Mouse (Mus musculus) MEL (cell line): ENCODE data around the gene Slc25a12. TPM values are rescaled to one million over a fixed set of nuclear protein-coding genes. Genes with fewer than 3 reads are reported as not detected.
A peak's percentile ranks its signal among the peaks of the same experiment; 100 is the strongest.

Experiments used
- DNase-seq: peaks from one replicate; pipeline ENCODE4 v3.0.0; 2011; ENCODE audit warnings: low read depth, low spot score
- H3K27ac ChIP-seq: 2 replicates; pipeline ENCODE4 v1.5.1; 2012; ENCODE audit warnings: low read depth, mild to moderate bottlenecking, control low read depth, low read length, moderate library complexity; ENCODE audit not compliant: control insufficient read depth
- H3K27me3 ChIP-seq, 2 experiments: fragments of 150-350 bp in 1 of 2; sonication (generic) in 1 of 2; 2 replicates each; pipeline ENCODE4 v1.6.1; 2012; ENCODE audit warnings: low read length in 2 of 2, mild to moderate bottlenecking in 2 of 2, improper control_type of control experiment in 1 of 2, moderate library complexity in 1 of 2; ENCODE audit not compliant: insufficient read depth in 2 of 2, control insufficient read depth in 1 of 2
- H3K36me3 ChIP-seq, 2 experiments: 2 replicates each; pipeline ENCODE4 v1.6.1; 2012 to 2014; ENCODE audit warnings: low read length in 2 of 2, improper control_type of control experiment in 1 of 2, inconsistent platforms in 1 of 2, mild to moderate bottlenecking in 1 of 2; ENCODE audit not compliant: insufficient read depth in 2 of 2, control insufficient read depth in 1 of 2
- H3K4me1 ChIP-seq, 2 experiments: fragments of 150-350 bp in 1 of 2; sonication (generic) in 1 of 2; 2 replicates each; pipeline ENCODE4 v1.6.1; 2012; ENCODE audit warnings: low read length in 2 of 2, improper control_type of control experiment in 1 of 2, mild to moderate bottlenecking in 1 of 2; ENCODE audit not compliant: insufficient read depth in 2 of 2, control insufficient read depth in 1 of 2
- H3K4me3 ChIP-seq, 2 experiments: fragments of 150-350 bp in 1 of 2; sonication (generic) in 1 of 2; 2 replicates each; pipeline ENCODE4 v1.5.1; 2012; ENCODE audit warnings: low read depth in 2 of 2, low read length in 2 of 2, mild to moderate bottlenecking in 2 of 2, moderate library complexity in 2 of 2, control low read depth in 1 of 2, improper control_type of control experiment in 1 of 2; ENCODE audit not compliant: control insufficient read depth in 1 of 2, insufficient read depth in 1 of 2
- H3K79me2 ChIP-seq: 2 replicates; pipeline ENCODE4 v1.6.1; 2012; ENCODE audit warnings: mild to moderate bottlenecking, low read length, moderate library complexity; ENCODE audit not compliant: control insufficient read depth, poor library complexity, insufficient read depth
- H3K9ac ChIP-seq: 2 replicates; pipeline ENCODE4 v1.6.1; 2012; ENCODE audit warnings: low read depth, mild to moderate bottlenecking, control low read depth, low read length, moderate library complexity; ENCODE audit not compliant: control insufficient read depth, poor library complexity, severe bottlenecking
- H3K9me3 ChIP-seq: fragments of 150-350 bp; sonication (generic); replicated peaks from 2 replicates; pipeline ENCODE4 v1.6.1; 2012; ENCODE audit warnings: mild to moderate bottlenecking, low read length, improper control_type of control experiment, moderate library complexity; ENCODE audit not compliant: insufficient read depth
- BHLHE40 ChIP-seq: IDR thresholded peaks from 2 replicates; pipeline ENCODE4 v1.6.1; 2012; ENCODE audit warnings: low read depth, mild to moderate bottlenecking, inconsistent platforms, low read length, improper control_type of control experiment, borderline replicate concordance
- CHD1 ChIP-seq: IDR thresholded peaks from 2 replicates; pipeline ENCODE4 v1.6.1; 2012; ENCODE audit warnings: low read depth, mild to moderate bottlenecking, inconsistent platforms, low read length, improper control_type of control experiment
- CHD2 ChIP-seq: IDR thresholded peaks from 2 replicates; pipeline ENCODE4 v1.6.1; 2011; ENCODE audit warnings: low read length, improper control_type of control experiment
- E2F4 ChIP-seq: IDR thresholded peaks from 2 replicates; pipeline ENCODE4 v1.6.1; 2011; ENCODE audit warnings: low read depth, low read length, improper control_type of control experiment, borderline replicate concordance
- ELF1 ChIP-seq: IDR thresholded peaks from 2 replicates; pipeline ENCODE4 v1.6.1; 2014; ENCODE audit warnings: low read depth, mild to moderate bottlenecking, inconsistent platforms, low read length, improper control_type of control experiment, moderate library complexity
- ETS1 ChIP-seq: IDR thresholded peaks from 2 replicates; pipeline ENCODE4 v1.6.1; 2012; ENCODE audit warnings: low read depth, mild to moderate bottlenecking, inconsistent platforms, low read length, improper control_type of control experiment, moderate library complexity
- GABPA ChIP-seq: IDR thresholded peaks from 2 replicates; pipeline ENCODE4 v1.6.1; 2012; ENCODE audit warnings: low read depth, mild to moderate bottlenecking, inconsistent platforms, low read length, improper control_type of control experiment, moderate library complexity
- HCFC1 ChIP-seq: IDR thresholded peaks from 2 replicates; pipeline ENCODE4 v1.6.1; 2012; ENCODE audit warnings: low read depth, mild to moderate bottlenecking, inconsistent platforms, low read length, improper control_type of control experiment, moderate library complexity
- JUND ChIP-seq: IDR thresholded peaks from 2 replicates; pipeline ENCODE4 v1.6.1; 2011; ENCODE audit warnings: low read depth, mild to moderate bottlenecking, improper control_type of control experiment, low read length
- MAFK ChIP-seq: IDR thresholded peaks from 2 replicates; pipeline ENCODE4 v1.6.1; 2011; ENCODE audit warnings: low read depth, mild to moderate bottlenecking, low read length, improper control_type of control experiment, borderline replicate concordance
- MAX ChIP-seq: IDR thresholded peaks from 2 replicates; pipeline ENCODE4 v1.6.1; 2011; ENCODE audit warnings: low read length, improper control_type of control experiment
- MAZ ChIP-seq: IDR thresholded peaks from 2 replicates; pipeline ENCODE4 v1.6.1; 2012; ENCODE audit warnings: low read depth, mild to moderate bottlenecking, inconsistent platforms, low read length, improper control_type of control experiment
- MEF2A ChIP-seq: IDR thresholded peaks from 2 replicates; pipeline ENCODE4 v1.6.1; 2014; ENCODE audit warnings: low read depth, mild to moderate bottlenecking, inconsistent platforms, low read length, improper control_type of control experiment; ENCODE audit not compliant: poor library complexity, insufficient replicate concordance, severe bottlenecking; ENCODE audit errors: extremely low read depth
- MXI1 ChIP-seq: IDR thresholded peaks from 2 replicates; pipeline ENCODE4 v1.6.1; 2011; ENCODE audit warnings: mild to moderate bottlenecking, low read depth, low read length, improper control_type of control experiment
- MYB ChIP-seq: IDR thresholded peaks from 2 replicates; pipeline ENCODE4 v1.6.1; 2011; ENCODE audit warnings: mild to moderate bottlenecking, low read depth, low read length, improper control_type of control experiment
- MYC ChIP-seq: IDR thresholded peaks from 2 replicates; pipeline ENCODE4 v1.6.1; 2011; ENCODE audit warnings: low read depth, mild to moderate bottlenecking, low read length, improper control_type of control experiment, moderate library complexity
- NELFE ChIP-seq: IDR thresholded peaks from 2 replicates; pipeline ENCODE4 v1.6.1; 2011; ENCODE audit warnings: low read depth, low read length, improper control_type of control experiment
- POLR2A ChIP-seq, 2 experiments: IDR thresholded peaks; 2 replicates each; pipeline ENCODE4 v1.6.1; 2011 to 2012; ENCODE audit warnings: low read length in 2 of 2, mild to moderate bottlenecking in 2 of 2, control low read depth in 1 of 2, improper control_type of control experiment in 1 of 2, low read depth in 1 of 2, moderate library complexity in 1 of 2; ENCODE audit not compliant: control insufficient read depth in 1 of 2, insufficient read depth in 1 of 2, poor library complexity in 1 of 2
- POLR2AphosphoS2 ChIP-seq: IDR thresholded peaks from 2 replicates; pipeline ENCODE4 v1.6.1; 2011; ENCODE audit warnings: low read length, improper control_type of control experiment
- POLR2AphosphoS5 ChIP-seq: IDR thresholded peaks from 2 replicates; pipeline ENCODE4 v1.6.1; 2012; ENCODE audit warnings: low read depth, borderline replicate concordance, mild to moderate bottlenecking, inconsistent platforms, low read length, moderate library complexity, mixed read lengths
- RAD21 ChIP-seq: IDR thresholded peaks from 2 replicates; pipeline ENCODE4 v1.6.1; 2011; ENCODE audit warnings: mild to moderate bottlenecking, low read depth, low read length, improper control_type of control experiment
- RCOR1 ChIP-seq: IDR thresholded peaks from 2 replicates; pipeline ENCODE4 v1.6.1; 2012; ENCODE audit warnings: low read depth, mild to moderate bottlenecking, inconsistent platforms, low read length, improper control_type of control experiment
- SIN3A ChIP-seq: IDR thresholded peaks from 2 replicates; pipeline ENCODE4 v1.6.1; 2012; ENCODE audit warnings: low read length, improper control_type of control experiment, inconsistent platforms
- SMC3 ChIP-seq: IDR thresholded peaks from 2 replicates; pipeline ENCODE4 v1.6.1; 2011; ENCODE audit warnings: low read depth, low read length, improper control_type of control experiment
- TAL1 ChIP-seq: IDR thresholded peaks from 2 replicates; pipeline ENCODE4 v1.6.1; 2012; ENCODE audit warnings: mild to moderate bottlenecking, inconsistent platforms, low read length, moderate library complexity, mixed read lengths
- TBP ChIP-seq: IDR thresholded peaks from 2 replicates; pipeline ENCODE4 v1.8.0; 2011; ENCODE audit warnings: low read depth, low read length, improper control_type of control experiment
- TCF12 ChIP-seq: IDR thresholded peaks from 2 replicates; pipeline ENCODE4 v1.6.1; 2014; ENCODE audit warnings: low read depth, mild to moderate bottlenecking, inconsistent platforms, low read length, improper control_type of control experiment, moderate library complexity
- USF1 ChIP-seq: IDR thresholded peaks from 2 replicates; pipeline ENCODE4 v1.6.1; 2014; ENCODE audit warnings: low read depth, mild to moderate bottlenecking, inconsistent platforms, low read length, improper control_type of control experiment, moderate library complexity
- USF2 ChIP-seq, 2 experiments: IDR thresholded peaks; 2 replicates each; pipeline ENCODE4 v1.6.1; 2011 to 2012; ENCODE audit warnings: improper control_type of control experiment in 2 of 2, low read length in 2 of 2, borderline replicate concordance in 1 of 2, inconsistent platforms in 1 of 2, low read depth in 1 of 2, mild to moderate bottlenecking in 1 of 2; ENCODE audit not compliant: insufficient read depth in 1 of 2
- ZC3H11A ChIP-seq: IDR thresholded peaks from 2 replicates; pipeline ENCODE4 v1.6.1; 2012; ENCODE audit warnings: low read depth, mild to moderate bottlenecking, inconsistent platforms, low read length, improper control_type of control experiment
- ZKSCAN1 ChIP-seq: IDR thresholded peaks from 2 replicates; pipeline ENCODE4 v1.6.1; 2012; ENCODE audit warnings: low read depth, mild to moderate bottlenecking, inconsistent platforms, low read length, improper control_type of control experiment, moderate library complexity
- ZNF384 ChIP-seq: IDR thresholded peaks from 2 replicates; pipeline ENCODE4 v1.6.1; 2012; ENCODE audit warnings: low read depth, mild to moderate bottlenecking, inconsistent platforms, low read length, improper control_type of control experiment
- polyA plus RNA-seq, 2 experiments: library from polyadenylated mRNA; stranded (reverse) in 1 of 2; unstranded in 1 of 2; fragments of >175 nt in 1 of 2; fragments of >200 nt in 1 of 2; gene quantifications; 2 replicates each; pipeline versions ENCODE4 v1.2.1 to v1.2.4; 2012; ENCODE audit warnings: low replicate concordance in 2 of 2, low read depth in 1 of 2; ENCODE audit not compliant: insufficient read length in 2 of 2, insufficient read depth in 1 of 2, missing spikeins in 1 of 2
- total RNA-seq: library from RNA; depleted of rRNA; stranded (reverse); fragments of 300-350 nt; gene quantifications from 2 replicates; pipeline ENCODE4 v1.2.3, GENCODE M21; 2012

The Slc25a12 gene
- total and polyA plus RNA-seq, 3 experiments = 63.2 to 98.6 TPM; not detected in 1

DNA sequence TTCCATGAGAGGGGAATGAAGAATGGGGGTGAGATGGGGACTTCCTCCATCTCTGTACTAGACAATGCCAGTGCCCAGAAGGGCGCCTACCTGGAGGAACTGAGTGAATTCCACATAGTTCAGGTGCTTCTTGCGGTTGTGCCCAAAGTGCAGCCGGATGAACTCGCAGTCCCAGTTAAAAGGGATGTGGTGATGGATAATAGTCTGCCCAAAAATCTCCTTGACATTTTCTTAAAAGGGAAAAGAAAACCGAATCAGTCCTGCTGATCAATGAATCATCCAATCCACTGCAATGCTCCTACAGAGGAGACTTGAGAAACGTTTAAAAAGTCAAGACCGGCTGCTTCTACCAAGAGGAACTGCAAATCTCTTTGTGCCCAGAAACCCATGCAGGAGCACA is 43.7 kb downstream of the Slc25a12 start:
- Histone ChIP-seq H3K27me3 (no peaks in the 10 kb centered on the region), H3K9me3 (no peaks in the 10 kb centered on the region), H3K4me3 (no peak overlapping the region), H3K4me1 (peaks cover 9 to 11% of the 10 kb centered on the region in 2 experiments), H3K9ac (no peak overlapping the region), H3K27ac (no peak overlapping the region), H3K79me2 (no peaks in the 10 kb centered on the region), H3K36me3 (peaks cover 3 to 22% of the 10 kb centered on the region in 2 experiments)
- TF ChIP-seq JUND = no peak
- TF ChIP-seq TAL1 = no peak
- no peak for TF ChIP-seq MYC
- no peak for TF ChIP-seq USF1
- no peak for TF ChIP-seq NELFE
- TF ChIP-seq MEF2A = no peak
- TF ChIP-seq TCF12 = no peak
- no peak for DNase-seq

DNA sequence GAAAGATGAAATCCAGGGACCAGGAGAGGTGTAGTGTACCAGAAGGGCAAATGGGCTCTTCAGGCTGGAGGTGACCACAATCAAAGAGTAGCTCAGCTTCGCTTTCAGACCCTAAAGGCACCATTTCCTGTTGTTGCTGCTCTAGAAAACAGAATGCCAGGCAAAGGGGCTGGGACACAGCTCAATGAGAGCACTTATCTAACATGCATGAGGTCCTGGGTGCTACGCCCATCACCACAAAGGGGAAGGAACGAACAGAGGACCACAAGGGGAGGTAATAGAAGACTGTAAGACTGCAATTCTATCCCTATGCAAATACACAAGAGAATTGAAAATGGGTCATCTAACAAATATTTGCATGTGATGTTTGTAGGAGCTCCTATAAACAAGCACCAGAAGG is 46.1 kb downstream of the Slc25a12 start:
- H3K9ac ChIP-seq = no peak overlapping the region
- H3K4me3 ChIP-seq = no peak overlapping the region
- peaks cover 9 to 12% of the 10 kb centered on the region in 2 experiments for H3K36me3 ChIP-seq
- H3K79me2 ChIP-seq = no peaks in the 10 kb centered on the region
- no peaks in the 10 kb centered on the region for H3K27me3 ChIP-seq
- peak; percentile 84 for DNase-seq
- H3K4me1 ChIP-seq = peaks cover under 1 to 9% of the 10 kb centered on the region in 2 experiments
- 0 out of 2 replicates have a peak overlapping the region, but pooled peaks have one; percentile 26 for H3K27ac ChIP-seq
- no peaks in the 10 kb centered on the region for H3K9me3 ChIP-seq
- TF ChIP-seq CHD1 = no peak
- TF ChIP-seq MAFK = no peak
- peak; percentile 20; the same call in 1 of the 2 replicates for TF ChIP-seq MXI1
- no peak for TF ChIP-seq ELF1
- 0 out of 2 replicates have a peak, but pooled peaks have one; percentile 28 for TF ChIP-seq RCOR1
- TF ChIP-seq RAD21 = no peak
- no peak for TF ChIP-seq CHD2
- no peak for TF ChIP-seq TAL1
- no peak for TF ChIP-seq MAX
- TF ChIP-seq HCFC1 = no peak
- TF ChIP-seq JUND = no peak
- no peak for TF ChIP-seq MAZ
- TF ChIP-seq ZKSCAN1 = no peak
- TF ChIP-seq ZNF384 = no peak
- TF ChIP-seq BHLHE40 = no peak
- TF ChIP-seq POLR2AphosphoS5 = no peak
- no peak for TF ChIP-seq ZC3H11A
- TF ChIP-seq SIN3A = no peak
- no peak for TF ChIP-seq SMC3
- no peak for TF ChIP-seq E2F4
- TF ChIP-seq USF2 (IDR thresholded peaks at IDR 0.05; ENCODE audit: borderline replicate concordance in 1 of 2, insufficient read depth in 1 of 2, low read depth in 1 of 2, low read length in 2 of 2) = no peak
- no peak for TF ChIP-seq USF1
- TF ChIP-seq GABPA = no peak
- TF ChIP-seq POLR2A (IDR thresholded peaks at IDR 0.05; ENCODE audit: control insufficient read depth in 1 of 2, insufficient read depth in 1 of 2, low read depth in 1 of 2, low read length in 2 of 2, poor library complexity in 1 of 2) = no peak
- TF ChIP-seq ETS1 = 0 out of 2 replicates have a peak, but pooled peaks have one; percentile 17
- TF ChIP-seq MYB = no peak
- no peak for TF ChIP-seq TBP
- TF ChIP-seq POLR2AphosphoS2 = no peak
- TF ChIP-seq MEF2A = no peak
